Mouse (Mus musculus): ENCODE data around the gene Ipo4. TPM values are rescaled to one million over a fixed set of nuclear protein-coding genes. Genes with fewer than 3 reads are reported as not detected.
A peak's percentile ranks its signal among the peaks of the same experiment; 100 is the strongest.

The Ipo4 gene
- polyA plus RNA-seq (2012; rRNA removed), result 519 and 558 TPM in 2 replicates

GRCm38 (mm10) chr14:55635523-55636007 is at the start of gene Ipo4:
Gene Ipo4, minus strand, starts transcription at chr14:55635957.
- peaks cover 6% of the 10 kb centered on the region for H3K4me1 ChIP-seq (ENCODE audit: control insufficient read depth, insufficient read depth, low read length)
- peak within 1 kb of the TSS; percentile 73 for H3K27ac ChIP-seq (ENCODE audit: control insufficient read depth, insufficient read depth, low read depth, low read length)
- H3K36me3 ChIP-seq (ENCODE audit: control insufficient read depth, insufficient read depth, low read length), result peaks cover 4% of the 10 kb centered on the region
- peak within 1 kb of the TSS; percentile 95 for H3K4me3 ChIP-seq (ENCODE audit: control insufficient read depth, low read depth, low read length)
- TF ChIP-seq CTCF (IDR thresholded peaks at IDR 0.05; ENCODE audit: control insufficient read depth, insufficient read depth, insufficient replicate concordance, low read depth, low read length) (0 out of 2 replicates have a peak, but pooled peaks have one; percentile 5), POLR2A (IDR thresholded peaks at IDR 0.05; ENCODE audit: control insufficient read depth, low read depth, low read length) (peak; percentile 97)
- H3K27me3 ChIP-seq (ENCODE audit: control insufficient read depth, insufficient read depth, low read length), result no peaks in the 10 kb centered on the region

GRCm38 (mm10) chr14:55682118-55682493 is 46.3 kb upstream of the Ipo4 start:
- H3K27me3 ChIP-seq (ENCODE audit: control insufficient read depth, insufficient read depth, low read length), result no peaks in the 10 kb centered on the region
- H3K4me1 ChIP-seq (ENCODE audit: control insufficient read depth, insufficient read depth, low read length), result peaks cover 4% of the 10 kb centered on the region; the same call in 1 of the 2 replicates
- peaks cover 1% of the 10 kb centered on the region; the same call in 1 of the 2 replicates for H3K36me3 ChIP-seq (ENCODE audit: control insufficient read depth, insufficient read depth, low read length)
- peak overlapping the region; percentile 90 for H3K27ac ChIP-seq (ENCODE audit: control insufficient read depth, insufficient read depth, low read depth, low read length)
- peak overlapping the region; percentile 97 for H3K4me3 ChIP-seq (ENCODE audit: control insufficient read depth, low read depth, low read length)
- TF ChIP-seq CTCF (IDR thresholded peaks at IDR 0.05; ENCODE audit: control insufficient read depth, insufficient read depth, insufficient replicate concordance, low read depth, low read length) (no peak), POLR2A (IDR thresholded peaks at IDR 0.05; ENCODE audit: control insufficient read depth, low read depth, low read length) (no peak)

- Histone ChIP-seq H3K27ac (ENCODE audit: control insufficient read depth, insufficient read depth, low read depth, low read length) (peak within 1 kb of the TSS; percentile 90), H3K36me3 (ENCODE audit: control insufficient read depth, insufficient read depth, low read length) (peaks cover 6% of the 10 kb centered on the region), H3K27me3 (ENCODE audit: control insufficient read depth, insufficient read depth, low read length) (no peaks in the 10 kb centered on the region), H3K4me3 (ENCODE audit: control insufficient read depth, low read depth, low read length) (peak within 1 kb of the TSS; percentile 97), H3K4me1 (ENCODE audit: control insufficient read depth, insufficient read depth, low read length) (peaks cover 4% of the 10 kb centered on the region; the same call in 1 of the 2 replicates)
- peak; percentile 51; the same call in 1 of the 2 replicates for TF ChIP-seq POLR2A (IDR thresholded peaks at IDR 0.05; ENCODE audit: control insufficient read depth, low read depth, low read length)
- peak; percentile 71 for TF ChIP-seq CTCF (IDR thresholded peaks at IDR 0.05; ENCODE audit: control insufficient read depth, insufficient read depth, insufficient replicate concordance, low read depth, low read length)
Observed at GRCm38 (mm10) chr14:55681160-55682117, 45.7 kb upstream of the Ipo4 start, which contains the start of gene Tinf2. Gene Tinf2, minus strand, starts transcription at chr14:55681820.

- peaks cover 4% of the 10 kb centered on the region; the same call in 1 of the 2 replicates for H3K4me1 ChIP-seq (ENCODE audit: control insufficient read depth, insufficient read depth, low read length)
- H3K4me3 ChIP-seq (ENCODE audit: control insufficient read depth, low read depth, low read length), result no peak overlapping the region
- no peaks in the 10 kb centered on the region for H3K27me3 ChIP-seq (ENCODE audit: control insufficient read depth, insufficient read depth, low read length)
- peaks cover 7% of the 10 kb centered on the region for H3K36me3 ChIP-seq (ENCODE audit: control insufficient read depth, insufficient read depth, low read length)
- TF ChIP-seq POLR2A (IDR thresholded peaks at IDR 0.05; ENCODE audit: control insufficient read depth, low read depth, low read length) (no peak), CTCF (IDR thresholded peaks at IDR 0.05; ENCODE audit: control insufficient read depth, insufficient read depth, insufficient replicate concordance, low read depth, low read length) (no peak)
- H3K27ac ChIP-seq (ENCODE audit: control insufficient read depth, insufficient read depth, low read depth, low read length), result no peak overlapping the region
Observed at GRCm38 (mm10) chr14:55677615-55678014, 41.9 kb upstream of the Ipo4 start.

GRCm38 (mm10) chr14:55672741-55673060 is 36.9 kb upstream of the Ipo4 start:
- Histone ChIP-seq H3K4me1 (ENCODE audit: control insufficient read depth, insufficient read depth, low read length) (no peaks in the 10 kb centered on the region; the same call in 1 of the 2 replicates), H3K27me3 (ENCODE audit: control insufficient read depth, insufficient read depth, low read length) (no peaks in the 10 kb centered on the region), H3K27ac (ENCODE audit: control insufficient read depth, insufficient read depth, low read depth, low read length) (peak overlapping the region; percentile 93), H3K4me3 (ENCODE audit: control insufficient read depth, low read depth, low read length) (peak overlapping the region; percentile 99; the same call in 1 of the 2 replicates), H3K36me3 (ENCODE audit: control insufficient read depth, insufficient read depth, low read length) (peaks cover 6% of the 10 kb centered on the region)
- TF ChIP-seq CTCF (IDR thresholded peaks at IDR 0.05; ENCODE audit: control insufficient read depth, insufficient read depth, insufficient replicate concordance, low read depth, low read length), result no peak
- no peak for TF ChIP-seq POLR2A (IDR thresholded peaks at IDR 0.05; ENCODE audit: control insufficient read depth, low read depth, low read length)

GRCm38 (mm10) chr14:55671833-55672740 is 36.3 kb upstream of the Ipo4 start, which contains the start of the genes Gmpr2 and Nedd8:
Gene Gmpr2, plus strand, starts transcription at chr14:55671941.
Gene Nedd8, minus strand, starts transcription at chr14:55672124.
- Histone ChIP-seq H3K36me3 (ENCODE audit: control insufficient read depth, insufficient read depth, low read length) (peaks cover 6% of the 10 kb centered on the region), H3K4me1 (ENCODE audit: control insufficient read depth, insufficient read depth, low read length) (no peaks in the 10 kb centered on the region; the same call in 1 of the 2 replicates), H3K27me3 (ENCODE audit: control insufficient read depth, insufficient read depth, low read length) (no peaks in the 10 kb centered on the region), H3K27ac (ENCODE audit: control insufficient read depth, insufficient read depth, low read depth, low read length) (peak within 1 kb of the TSS; percentile 100), H3K4me3 (ENCODE audit: control insufficient read depth, low read depth, low read length) (peak within 1 kb of the TSS; percentile 99)
- TF ChIP-seq POLR2A (IDR thresholded peaks at IDR 0.05; ENCODE audit: control insufficient read depth, low read depth, low read length) (peak; percentile 75), CTCF (IDR thresholded peaks at IDR 0.05; ENCODE audit: control insufficient read depth, insufficient read depth, insufficient replicate concordance, low read depth, low read length) (no peak)
